Mouse (Mus musculus): ENCODE data around the gene Ccdc24. TPM values are rescaled to one million over a fixed set of nuclear protein-coding genes. Genes with fewer than 3 reads are reported as not detected.
A peak's percentile ranks its signal among the peaks of the same experiment; 100 is the strongest.

Gene Ccdc24
- polyA plus RNA-seq, 1 experiment from 2014 or later, result 1.5 TPM

DNA sequence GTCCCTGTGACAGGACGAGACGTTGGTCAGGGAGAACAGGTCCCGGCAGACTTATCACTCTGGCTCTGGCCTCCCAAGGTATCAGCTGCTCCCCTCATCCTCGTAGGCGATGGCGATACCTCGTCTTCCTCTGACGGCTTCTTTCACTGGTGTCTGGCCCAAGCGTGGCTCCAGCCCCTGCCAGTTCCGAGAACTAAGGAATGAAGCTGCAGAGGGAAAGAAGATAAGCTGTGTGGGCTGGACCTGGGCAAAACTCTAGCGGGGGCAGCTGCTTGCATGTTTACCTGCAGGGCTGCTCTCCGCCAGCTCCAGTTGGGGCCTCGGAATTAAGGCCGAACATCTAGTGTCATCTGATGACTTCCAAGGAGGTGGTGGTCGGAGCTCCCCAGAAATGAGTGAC lies 17.1 kb upstream of the Ccdc24 start:
- H3K27me3 ChIP-seq (replicated peaks; ENCODE audit: control insufficient read depth, insufficient read depth, low read length), result no peaks in the 10 kb centered on the region
- H3K4me2 ChIP-seq (ENCODE audit: low read length), result no peak overlapping the region
- ATAC-seq, result no peak
- H3K9me3 ChIP-seq (replicated peaks; ENCODE audit: control insufficient read depth, low read length), result no peaks in the 10 kb centered on the region
- WGBS, result 93% methylated on average over 15 of the region's 15 CpGs
- H3K9ac ChIP-seq (ENCODE audit: low read length), result no peak overlapping the region
- H3K36me3 ChIP-seq (ENCODE audit: control insufficient read depth, insufficient read depth, low read length), result peaks cover 37% of the 10 kb centered on the region
- peaks cover 10% of the 10 kb centered on the region for H3K4me1 ChIP-seq (ENCODE audit: control insufficient read depth, insufficient read depth, low read length)
- no peak for DNase-seq (ENCODE audit: low spot score)
- H3K4me3 ChIP-seq (ENCODE audit: low read depth, low read length), result no peak overlapping the region
- H3K27ac ChIP-seq (ENCODE audit: low read depth, low read length), result no peak overlapping the region

- peaks cover 20% of the 10 kb centered on the region for H3K4me1 ChIP-seq (ENCODE audit: control insufficient read depth, insufficient read depth, low read length)
- ATAC-seq, result no peak
Measured at GRCm38 (mm10) chr4:117887920-117888319, 15.6 kb upstream of the Ccdc24 start.

DNA sequence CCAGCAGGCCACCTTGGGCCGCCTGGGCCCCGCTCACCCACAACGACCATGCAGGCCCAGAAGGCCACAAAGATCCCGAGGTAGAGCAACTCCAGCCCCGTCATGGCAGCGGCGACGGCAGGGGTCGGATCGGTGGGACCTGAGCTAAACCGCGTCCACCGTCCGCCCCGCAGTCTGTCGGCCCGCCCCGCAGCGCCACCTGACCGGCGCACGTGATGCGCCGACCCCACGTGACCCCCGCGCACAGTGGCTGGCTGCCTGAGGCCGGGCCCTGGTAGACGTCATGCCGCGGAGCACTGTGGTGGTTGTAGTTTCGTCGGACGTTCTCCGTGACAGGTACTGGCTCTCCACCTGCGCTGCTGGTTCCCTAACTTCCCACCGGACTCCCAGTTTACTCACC lies 14.8 kb upstream of the Ccdc24 start, which contains the start of gene Atp6v0b:
Atp6v0b (minus strand) TSS at position 201 of the 400 bp plus-strand sequence.
- peaks cover 34% of the 10 kb centered on the region for H3K36me3 ChIP-seq (ENCODE audit: control insufficient read depth, insufficient read depth, low read length)
- peak; percentile 87 for ATAC-seq
- peak within 1 kb of the TSS; percentile 89 for H3K4me3 ChIP-seq (ENCODE audit: low read depth, low read length)
- H3K27ac ChIP-seq (ENCODE audit: low read depth, low read length), result peak within 1 kb of the TSS; percentile 52; the same call in 1 of the 2 replicates
- H3K4me2 ChIP-seq (ENCODE audit: low read length), result peak within 1 kb of the TSS; percentile 95
- peaks cover 24% of the 10 kb centered on the region for H3K4me1 ChIP-seq (ENCODE audit: control insufficient read depth, insufficient read depth, low read length)
- H3K9me3 ChIP-seq (replicated peaks; ENCODE audit: control insufficient read depth, low read length), result no peaks in the 10 kb centered on the region
- no peaks in the 10 kb centered on the region for H3K27me3 ChIP-seq (replicated peaks; ENCODE audit: control insufficient read depth, insufficient read depth, low read length)
- under 1% methylated on average over 37 of the region's 37 CpGs for WGBS
- DNase-seq (ENCODE audit: low spot score), result peak; percentile 94
- peak within 1 kb of the TSS; percentile 82 for H3K9ac ChIP-seq (ENCODE audit: low read length)

More at GRCm38 (mm10) chr4:117887920-117888319, 15.6 kb upstream of the Ccdc24 start:
- no peak for DNase-seq (ENCODE audit: low spot score)
- WGBS, result 76% methylated on average over 2 of the region's 2 CpGs
- peaks cover 34% of the 10 kb centered on the region for H3K36me3 ChIP-seq (ENCODE audit: control insufficient read depth, insufficient read depth, low read length)
- H3K9ac ChIP-seq (ENCODE audit: low read length), result no peak overlapping the region
- no peaks in the 10 kb centered on the region for H3K27me3 ChIP-seq (replicated peaks; ENCODE audit: control insufficient read depth, insufficient read depth, low read length)
- peak overlapping the region; percentile 89 for H3K4me3 ChIP-seq (ENCODE audit: low read depth, low read length)
- H3K9me3 ChIP-seq (replicated peaks; ENCODE audit: control insufficient read depth, low read length), result no peaks in the 10 kb centered on the region
- no peak overlapping the region for H3K27ac ChIP-seq (ENCODE audit: low read depth, low read length)
- peak overlapping the region; percentile 95; the same call in 1 of the 2 replicates for H3K4me2 ChIP-seq (ENCODE audit: low read length)

DNA sequence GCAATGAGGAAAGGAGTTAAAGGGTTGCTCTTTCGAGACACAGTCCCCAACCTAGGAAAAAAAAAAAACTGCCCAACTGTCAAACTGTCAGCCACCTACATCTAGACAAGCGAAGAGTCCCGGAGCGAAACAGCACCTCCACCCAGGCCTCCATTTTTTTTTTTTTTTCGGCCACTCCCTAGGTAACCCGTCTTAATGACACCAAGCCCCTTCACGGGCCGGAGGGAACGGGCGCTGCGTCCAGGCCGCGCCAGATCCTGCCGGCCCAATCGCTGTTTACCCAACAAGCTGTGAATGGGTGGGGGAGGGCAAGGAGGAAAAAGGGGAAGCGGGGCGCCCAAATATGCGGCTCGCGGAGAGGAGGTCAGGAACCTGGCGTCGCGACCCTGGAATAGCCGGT lies 14.3 kb upstream of the Ccdc24 start:
- H3K4me3 ChIP-seq (ENCODE audit: low read depth, low read length), result peak overlapping the region; percentile 89
- ATAC-seq, result no peak
- H3K27ac ChIP-seq (ENCODE audit: low read depth, low read length), result peak overlapping the region; percentile 52; the same call in 1 of the 2 replicates

DNA sequence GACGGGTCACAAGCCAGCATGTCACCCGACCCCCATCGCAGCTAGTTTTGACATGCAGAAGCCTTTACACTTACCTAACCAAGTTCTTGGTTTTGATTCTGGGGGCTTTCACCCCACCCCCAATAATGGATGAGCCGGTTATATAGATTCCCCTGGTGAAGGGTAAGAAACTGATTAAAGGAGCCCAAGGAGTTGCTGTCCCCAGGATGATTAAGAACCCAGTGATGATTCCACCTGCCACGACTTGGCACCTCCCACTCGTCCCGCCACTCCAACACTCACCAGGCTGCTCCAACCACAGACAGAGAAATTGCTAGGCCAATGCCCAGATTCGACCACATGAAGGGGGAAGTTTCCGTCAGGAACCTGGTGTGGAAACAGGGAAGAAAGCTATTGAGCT lies 13.6 kb upstream of the Ccdc24 start:
- ATAC-seq (no peak), DNase-seq (ENCODE audit: low spot score) (no peak)
- 81% methylated on average over 9 of the region's 9 CpGs for WGBS
- Histone ChIP-seq H3K4me3 (ENCODE audit: low read depth, low read length) (peak overlapping the region; percentile 89), H3K36me3 (ENCODE audit: control insufficient read depth, insufficient read depth, low read length) (peaks cover 38% of the 10 kb centered on the region), H3K4me1 (ENCODE audit: control insufficient read depth, insufficient read depth, low read length) (peaks cover 22% of the 10 kb centered on the region), H3K4me2 (ENCODE audit: low read length) (peak overlapping the region; percentile 95), H3K27ac (ENCODE audit: low read depth, low read length) (no peak overlapping the region), H3K9ac (ENCODE audit: low read length) (peak overlapping the region; percentile 82), H3K27me3 (replicated peaks; ENCODE audit: control insufficient read depth, insufficient read depth, low read length) (no peaks in the 10 kb centered on the region), H3K9me3 (replicated peaks; ENCODE audit: control insufficient read depth, low read length) (no peaks in the 10 kb centered on the region)

More for the DNA sequence above, 14.3 kb upstream of the Ccdc24 start:
- DNase-seq (ENCODE audit: low spot score), result no peak
- Histone ChIP-seq H3K36me3 (ENCODE audit: control insufficient read depth, insufficient read depth, low read length) (peaks cover 34% of the 10 kb centered on the region), H3K9ac (ENCODE audit: low read length) (peak overlapping the region; percentile 82), H3K4me1 (ENCODE audit: control insufficient read depth, insufficient read depth, low read length) (peaks cover 25% of the 10 kb centered on the region), H3K9me3 (replicated peaks; ENCODE audit: control insufficient read depth, low read length) (no peaks in the 10 kb centered on the region), H3K4me2 (ENCODE audit: low read length) (peak overlapping the region; percentile 95), H3K27me3 (replicated peaks; ENCODE audit: control insufficient read depth, insufficient read depth, low read length) (no peaks in the 10 kb centered on the region)
- 4% methylated on average over 18 of the region's 24 CpGs for WGBS

- no peak for DNase-seq (ENCODE audit: low spot score)
- Histone ChIP-seq H3K27me3 (replicated peaks; ENCODE audit: control insufficient read depth, insufficient read depth, low read length) (no peaks in the 10 kb centered on the region), H3K4me2 (ENCODE audit: low read length) (no peak overlapping the region), H3K36me3 (ENCODE audit: control insufficient read depth, insufficient read depth, low read length) (peaks cover 43% of the 10 kb centered on the region), H3K9me3 (replicated peaks; ENCODE audit: control insufficient read depth, low read length) (no peaks in the 10 kb centered on the region), H3K9ac (ENCODE audit: low read length) (no peak overlapping the region), H3K27ac (ENCODE audit: low read depth, low read length) (no peak overlapping the region), H3K4me3 (ENCODE audit: low read depth, low read length) (no peak overlapping the region), H3K4me1 (ENCODE audit: control insufficient read depth, insufficient read depth, low read length) (peaks cover 22% of the 10 kb centered on the region)
- no peak for ATAC-seq
- WGBS, result 92% methylated on average over 10 of the region's 10 CpGs
Measured at GRCm38 (mm10) chr4:117885093-117885492, 12.7 kb upstream of the Ccdc24 start.

DNA sequence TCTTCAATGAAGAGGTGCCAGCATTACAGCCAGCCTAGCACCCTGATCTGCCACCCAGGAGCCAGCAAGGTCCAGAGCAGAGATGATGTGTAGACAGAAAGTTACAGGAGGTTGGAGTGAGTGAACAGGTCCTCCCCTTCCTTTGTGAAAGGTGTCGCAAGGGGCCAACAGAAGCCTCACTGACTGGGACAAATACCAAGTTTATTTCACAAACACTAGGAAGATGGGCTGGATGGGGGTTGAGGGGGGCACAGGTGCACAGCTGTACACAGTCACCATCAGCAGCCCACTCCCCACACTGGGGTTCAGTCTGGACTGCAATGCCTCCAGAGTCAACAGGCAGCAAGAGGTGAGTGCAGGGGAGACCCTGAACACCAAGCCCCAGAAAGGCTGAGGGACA lies 11.8 kb upstream of the Ccdc24 start:
- Histone ChIP-seq H3K27ac (ENCODE audit: low read depth, low read length) (no peak overlapping the region), H3K4me1 (ENCODE audit: control insufficient read depth, insufficient read depth, low read length) (peaks cover 22% of the 10 kb centered on the region), H3K9me3 (replicated peaks; ENCODE audit: control insufficient read depth, low read length) (no peaks in the 10 kb centered on the region), H3K4me3 (ENCODE audit: low read depth, low read length) (0 out of 2 replicates have a peak overlapping the region, but pooled peaks have one; percentile 76), H3K4me2 (ENCODE audit: low read length) (peak overlapping the region; percentile 68), H3K36me3 (ENCODE audit: control insufficient read depth, insufficient read depth, low read length) (peaks cover 36% of the 10 kb centered on the region), H3K27me3 (replicated peaks; ENCODE audit: control insufficient read depth, insufficient read depth, low read length) (no peaks in the 10 kb centered on the region), H3K9ac (ENCODE audit: low read length) (no peak overlapping the region)
- no peak for DNase-seq (ENCODE audit: low spot score)
- ATAC-seq, result no peak
- 100% methylated on average over 1 of the region's 1 CpGs for WGBS

- H3K27me3 ChIP-seq (replicated peaks; ENCODE audit: control insufficient read depth, insufficient read depth, low read length), result no peaks in the 10 kb centered on the region
- 2% methylated on average over 53 of the region's 103 CpGs for WGBS
- H3K27ac ChIP-seq (ENCODE audit: low read depth, low read length), result peak within 1 kb of the TSS; percentile 63
- DNase-seq (ENCODE audit: low spot score) (peak; percentile 71), ATAC-seq (peak; percentile 49)
- peak within 1 kb of the TSS; percentile 76 for H3K4me3 ChIP-seq (ENCODE audit: low read depth, low read length)
- H3K9me3 ChIP-seq (replicated peaks; ENCODE audit: control insufficient read depth, low read length), result no peaks in the 10 kb centered on the region
- H3K9ac ChIP-seq (ENCODE audit: low read length), result peak within 1 kb of the TSS; percentile 89
- H3K4me2 ChIP-seq (ENCODE audit: low read length), result peak within 1 kb of the TSS; percentile 68
- H3K36me3 ChIP-seq (ENCODE audit: control insufficient read depth, insufficient read depth, low read length), result peaks cover 41% of the 10 kb centered on the region
- H3K4me1 ChIP-seq (ENCODE audit: control insufficient read depth, insufficient read depth, low read length), result peaks cover 22% of the 10 kb centered on the region
Measured at GRCm38 (mm10) chr4:117882701-117883691, 10.6 kb upstream of the Ccdc24 start, which contains the start of gene B4galt2. B4galt2 (minus strand) TSS chr4:117883487.

Measured in forebrain, embryonic 14.5 days (tissue).